Mouse (Mus musculus): ENCODE data around the gene Gm7257.

Gene Gm7257

GRCm38 (mm10) chr9:36431584-36431983 lies at the start of gene Gm7257:
TSS of gene Gm7257 (plus strand) at chr9:36431884.
- no peak for DNase-seq (ENCODE audit: extremely low read depth, low read depth, low spot score)

GRCm38 (mm10) chr9:36402991-36403390 lies 28.7 kb upstream of the Gm7257 start:
- no peak for DNase-seq (ENCODE audit: extremely low read depth, low read depth, low spot score)

DNA sequence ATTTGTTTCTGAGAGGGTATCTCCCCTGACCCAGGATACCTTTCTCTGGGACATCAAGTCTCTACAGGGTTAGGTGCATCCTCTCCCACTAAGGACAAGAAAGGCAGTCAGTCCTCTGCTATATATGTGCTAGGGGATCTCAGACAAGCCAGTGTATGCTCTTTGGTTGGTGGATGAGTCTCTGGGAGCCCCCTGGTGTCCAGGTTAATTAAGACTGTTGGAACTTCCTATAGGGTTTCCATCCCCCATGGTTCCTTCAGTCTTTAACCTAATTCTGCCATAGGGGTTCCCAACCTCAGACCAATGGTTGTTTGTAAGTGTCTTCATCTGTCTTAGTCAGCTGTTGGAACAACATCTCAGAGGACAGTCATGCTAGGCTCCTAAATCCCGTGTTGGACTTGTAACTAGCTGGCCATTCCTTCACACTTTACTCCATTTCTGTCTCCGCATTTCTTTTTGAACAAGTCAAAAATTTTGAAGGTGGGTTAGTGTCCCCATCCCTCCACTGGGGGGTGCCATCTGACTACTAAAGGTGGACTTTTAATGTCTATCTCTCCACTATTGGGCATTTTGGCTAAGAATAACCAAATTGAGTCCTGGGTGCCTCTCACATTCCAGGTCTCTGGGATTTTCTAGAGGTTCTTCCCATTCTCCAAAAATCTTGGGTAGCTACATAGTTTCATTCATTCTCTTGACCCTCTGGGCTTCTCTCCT lies 3.5 kb downstream of the Gm7257 start:
- DNase-seq (ENCODE audit: extremely low read depth, low read depth, low spot score), result no peak

DNA sequence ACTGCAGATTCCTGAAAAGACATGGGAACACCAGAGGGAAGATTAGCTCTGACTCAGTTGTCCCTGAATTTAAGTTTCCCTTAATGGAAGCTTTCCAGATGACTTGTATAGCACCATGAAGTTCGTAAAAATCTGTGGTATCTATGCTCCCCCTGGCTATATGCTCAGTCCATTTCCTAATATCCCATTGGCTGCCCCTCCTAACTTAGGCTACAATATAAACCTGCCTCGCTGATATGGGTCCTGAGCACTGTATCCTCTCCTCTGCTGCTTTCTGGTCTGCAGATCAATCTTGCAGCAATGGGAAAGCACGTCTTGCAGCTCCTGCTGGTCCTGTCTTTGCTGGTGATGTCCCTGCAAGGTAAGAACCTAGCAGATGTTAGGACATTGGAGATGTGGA lies 43.7 kb downstream of the Gm7257 start, which contains the start of gene Gm9513:
Gene Gm9513 (plus strand): TSS at position 301 of the 400 bp plus-strand sequence.
- DNase-seq (ENCODE audit: extremely low read depth, low read depth, low spot score), result no peak

All from fat pad, adult 2 months (tissue).